Mouse (Mus musculus): ENCODE results near the gene Folh1. TPM values are rescaled to one million over a fixed set of nuclear protein-coding genes. Genes with fewer than 3 reads are reported as not detected.

Gene Folh1
- polyA plus RNA-seq, 1 experiment from 2014 or later = 3.7 TPM

GRCm38 (mm10) chr7:86688030-86688429 lies 87.7 kb downstream of the Folh1 start, which contains the start of gene Olfr292:
Gene Olfr292, plus strand, starts transcription at chr7:86688330.
- H3K36me3 ChIP-seq (ENCODE audit: control insufficient read depth, insufficient read depth, low read length) = no peaks in the 10 kb centered on the region
- no peaks in the 10 kb centered on the region for H3K9me3 ChIP-seq (ENCODE audit: control insufficient read depth, low read length)
- no peaks in the 10 kb centered on the region for H3K4me1 ChIP-seq (ENCODE audit: control insufficient read depth, insufficient read depth, low read depth, low read length)
- H3K27ac ChIP-seq (ENCODE audit: low read depth, low read length) = no peak within 1 kb of the TSS
- no peak within 1 kb of the TSS for H3K4me2 ChIP-seq (ENCODE audit: low read length)
- H3K4me3 ChIP-seq (ENCODE audit: low read length) = no peak within 1 kb of the TSS
- ATAC-seq = no peak
- no peaks in the 10 kb centered on the region for H3K27me3 ChIP-seq (replicated peaks; ENCODE audit: control insufficient read depth, insufficient read depth, low read length)
- no peak within 1 kb of the TSS for H3K9ac ChIP-seq (ENCODE audit: low read depth, low read length)

Other genes with a start within 250 kb of the Folh1 start
- not detected in 2 replicates for gene Olfr295, start 192.1 kb downstream of the Folh1 start, polyA plus RNA-seq (2015; fragmentation: Nextera tagmentation; extraction: Ambion mirVana)
- not detected in 2 replicates for gene Olfr294, start 159.3 kb downstream of the Folh1 start, polyA plus RNA-seq (2015; fragmentation: Nextera tagmentation; extraction: Ambion mirVana)
- not detected in 2 replicates for gene Olfr293, start 126.9 kb downstream of the Folh1 start, polyA plus RNA-seq (2015; fragmentation: Nextera tagmentation; extraction: Ambion mirVana)
- not detected in 2 replicates for gene Olfr292, start 87.6 kb downstream of the Folh1 start, polyA plus RNA-seq (2015; fragmentation: Nextera tagmentation; extraction: Ambion mirVana)
- gene Vmn2r77, start 19.1 kb upstream of the Folh1 start, polyA plus RNA-seq (2015; fragmentation: Nextera tagmentation; extraction: Ambion mirVana) = not detected in 2 replicates
- not detected in 2 replicates for gene Vmn2r78, start 139.2 kb upstream of the Folh1 start, polyA plus RNA-seq (2015; fragmentation: Nextera tagmentation; extraction: Ambion mirVana)
- gene Vmn2r79, start 220.2 kb upstream of the Folh1 start, polyA plus RNA-seq (2015; fragmentation: Nextera tagmentation; extraction: Ambion mirVana) = not detected in 2 replicates